Mouse (Mus musculus) cerebellum, postnatal 14 days (tissue): ENCODE measurements around the gene Sumf1.

Experiments
- DNase-seq, 2 experiments: peaks; one replicate each; pipeline ENCODE4 v3.0.0; 2021; ENCODE audit warnings: mixed read lengths in 2 of 2

The Sumf1 gene

DNA sequence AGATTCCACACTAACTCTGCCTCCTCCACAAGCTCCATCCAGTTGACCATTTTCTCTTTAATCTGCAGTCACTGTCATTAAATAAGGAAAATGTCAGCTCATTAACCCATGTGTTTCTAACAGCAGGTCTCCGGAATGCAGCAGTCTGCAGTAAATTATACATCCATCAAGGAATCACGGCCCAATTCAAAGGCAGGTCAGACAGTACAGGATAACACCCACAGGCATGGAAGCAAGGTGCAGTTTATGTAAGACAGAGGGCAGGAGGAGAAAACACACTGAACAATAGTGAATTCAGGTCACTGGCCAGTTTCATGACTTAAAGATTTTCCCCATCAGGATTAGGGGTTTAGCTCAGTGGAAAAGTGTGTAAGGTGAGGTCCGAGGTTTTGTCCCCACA lies 40.1 kb downstream of the Sumf1 start:
- no peak for DNase-seq

DNA sequence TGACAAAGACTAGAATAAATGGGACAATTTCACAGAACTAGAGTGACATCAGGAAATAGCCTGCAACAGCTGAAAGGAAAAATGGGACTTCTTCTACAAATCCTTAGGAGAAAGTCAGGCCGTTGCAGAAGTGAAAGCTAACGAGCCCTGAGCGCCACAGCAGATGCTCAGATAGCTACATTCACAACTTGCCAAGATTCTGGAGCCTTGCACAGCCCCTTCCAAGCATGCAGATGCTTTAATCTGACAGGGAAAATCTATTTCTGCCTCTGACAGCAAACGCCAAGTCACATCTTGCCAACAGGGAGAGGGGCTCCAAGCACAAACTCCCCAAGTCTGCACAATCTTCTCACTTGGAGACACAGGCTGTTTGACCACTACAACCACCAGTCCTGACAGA lies 42.6 kb downstream of the Sumf1 start:
- DNase-seq = peak; percentile 5 to 17

DNA sequence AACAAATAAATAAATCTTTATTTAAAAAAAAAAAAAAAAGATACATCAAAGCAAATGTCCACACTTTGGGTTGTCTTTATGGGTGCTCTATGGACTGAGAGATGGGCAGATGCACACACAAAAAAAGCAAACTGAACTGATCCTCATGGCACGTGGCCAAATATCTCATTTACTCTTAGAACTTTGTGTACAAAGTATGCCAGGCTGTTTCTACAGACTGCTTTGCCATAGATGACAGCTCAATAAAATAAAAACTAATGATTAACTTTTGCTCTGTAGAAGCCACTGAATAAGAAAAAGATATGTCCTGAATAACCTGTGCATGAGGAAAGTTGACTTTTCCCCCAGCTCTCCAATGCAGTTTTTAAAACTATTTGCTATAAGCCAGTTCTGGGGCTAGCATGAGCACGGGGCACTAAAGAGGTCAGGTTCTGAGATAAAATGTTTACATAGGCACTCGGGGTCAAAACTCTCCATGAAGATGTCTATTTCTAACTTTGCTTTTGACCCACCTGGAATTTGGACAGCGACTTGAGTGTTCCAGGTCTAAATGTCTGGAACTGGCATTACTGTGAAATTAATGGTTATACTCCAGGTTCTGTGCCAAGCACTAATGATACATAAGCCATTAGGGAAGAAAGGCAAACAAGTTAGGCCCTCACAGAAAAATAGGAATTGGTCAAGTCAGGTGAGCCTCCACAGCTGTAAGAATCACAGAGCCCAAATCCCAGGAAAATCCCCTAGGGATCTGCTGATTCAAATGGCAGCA lies 44.5 kb downstream of the Sumf1 start:
- no peak for DNase-seq

- no peak for DNase-seq
Measured at GRCm38 (mm10) chr6:108137031-108137430, 48.4 kb downstream of the Sumf1 start.

GRCm38 (mm10) chr6:108136286-108136685 lies 49.1 kb downstream of the Sumf1 start:
- no peak for DNase-seq

GRCm38 (mm10) chr6:108132268-108132935 lies 53.0 kb downstream of the Sumf1 start:
- DNase-seq = no peak

DNA sequence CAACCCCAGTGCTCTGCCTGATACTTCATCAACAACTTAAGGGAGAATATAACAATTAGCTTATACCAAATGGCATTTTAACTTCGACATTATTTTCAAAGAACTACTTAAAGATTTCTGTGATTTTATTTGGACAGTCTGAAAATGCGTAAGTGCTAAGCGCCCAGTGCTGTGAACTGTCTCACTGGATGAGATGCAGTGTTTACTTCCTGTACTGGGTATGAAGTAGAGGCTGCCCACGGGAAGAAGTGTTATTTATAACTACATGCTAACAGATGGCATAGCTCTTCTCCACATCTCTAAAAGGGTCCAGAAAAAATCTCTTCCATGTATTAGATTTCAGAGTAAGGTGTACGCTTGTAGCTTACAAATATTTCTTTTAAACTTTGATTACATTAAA lies 54.7 kb downstream of the Sumf1 start:
- DNase-seq = no peak

DNA sequence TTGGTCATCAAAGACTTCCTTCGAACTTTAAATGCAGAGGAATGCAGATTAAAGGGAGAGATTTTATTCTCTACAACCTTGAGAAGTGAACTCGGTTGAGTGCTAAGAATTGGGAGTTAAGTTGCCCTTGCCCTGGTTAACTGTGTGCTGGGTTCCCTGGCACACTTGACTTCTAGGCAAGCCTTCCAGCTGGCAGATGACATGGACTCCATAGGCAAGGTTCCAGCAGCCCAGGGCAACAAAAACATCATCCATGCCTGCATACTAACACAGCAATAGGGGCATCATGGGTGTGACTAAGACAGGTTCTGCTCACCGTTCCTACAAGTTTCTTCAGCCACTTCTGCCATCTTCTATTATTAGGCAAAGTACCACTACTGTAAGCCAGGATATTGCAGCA lies 58.8 kb downstream of the Sumf1 start:
- DNase-seq = peak; percentile 34 to 41

- DNase-seq = no peak
Measured at GRCm38 (mm10) chr6:108125474-108125873, 59.9 kb downstream of the Sumf1 start.

- no peak for DNase-seq
Measured at GRCm38 (mm10) chr6:108117881-108118280, 67.5 kb downstream of the Sumf1 start.

DNA sequence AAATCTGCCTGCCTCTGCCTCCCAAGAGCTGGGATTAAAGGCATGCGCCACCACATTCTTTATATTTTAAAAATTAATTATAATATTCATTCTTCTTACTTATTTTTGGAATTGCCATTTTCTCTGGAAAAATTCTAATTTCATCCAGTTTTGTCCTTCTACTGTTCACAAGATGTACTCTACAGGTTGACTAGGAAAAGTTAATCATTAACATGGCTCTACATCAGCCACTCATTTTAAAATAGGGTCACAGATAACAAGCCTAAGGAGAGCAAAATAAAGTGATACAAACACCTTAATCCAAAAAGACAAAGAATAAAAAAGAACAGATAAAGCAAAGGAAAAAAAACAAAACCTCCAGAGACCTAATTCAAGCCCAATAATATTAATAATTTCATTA lies 70.4 kb downstream of the Sumf1 start:
- DNase-seq = no peak

DNA sequence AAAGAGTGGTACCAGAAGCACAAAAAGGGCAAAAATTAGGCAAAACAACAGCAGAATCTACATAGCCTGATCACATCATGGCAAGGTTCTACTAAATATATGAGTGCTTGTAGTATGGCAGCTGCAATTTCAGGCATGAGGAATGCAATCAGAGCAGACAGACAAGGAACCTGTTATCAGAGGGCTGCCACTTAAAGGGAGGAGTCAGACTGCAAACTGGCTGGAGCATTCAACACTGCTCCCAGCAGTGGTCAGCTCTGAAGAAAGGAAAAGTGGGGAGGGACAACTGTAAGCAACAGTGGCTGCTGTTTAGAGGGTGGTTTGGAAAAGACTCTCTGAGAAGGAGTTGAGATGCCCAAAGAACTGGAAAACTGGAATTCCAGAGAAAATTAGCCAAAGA lies 73.7 kb downstream of the Sumf1 start:
- no peak for DNase-seq

DNA sequence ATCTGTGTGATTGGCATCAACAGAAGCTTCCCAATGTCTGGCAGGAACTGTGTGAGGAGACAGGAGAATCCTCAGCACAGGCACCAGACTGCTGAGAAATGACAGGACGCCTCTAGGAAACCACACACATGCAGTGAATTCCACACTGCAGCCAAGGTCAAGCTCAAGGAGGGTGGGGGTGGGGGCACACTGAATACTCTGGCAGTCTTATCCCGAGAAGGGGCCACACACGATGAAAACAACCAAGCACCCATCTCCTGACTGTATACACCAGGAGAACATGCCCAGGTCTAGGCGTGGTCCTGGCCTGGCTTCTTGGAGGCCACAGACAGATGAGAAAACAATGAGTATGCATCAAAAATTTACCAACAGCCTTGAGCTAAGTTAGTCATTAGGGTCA lies 75.0 kb downstream of the Sumf1 start:
- no peak for DNase-seq

DNA sequence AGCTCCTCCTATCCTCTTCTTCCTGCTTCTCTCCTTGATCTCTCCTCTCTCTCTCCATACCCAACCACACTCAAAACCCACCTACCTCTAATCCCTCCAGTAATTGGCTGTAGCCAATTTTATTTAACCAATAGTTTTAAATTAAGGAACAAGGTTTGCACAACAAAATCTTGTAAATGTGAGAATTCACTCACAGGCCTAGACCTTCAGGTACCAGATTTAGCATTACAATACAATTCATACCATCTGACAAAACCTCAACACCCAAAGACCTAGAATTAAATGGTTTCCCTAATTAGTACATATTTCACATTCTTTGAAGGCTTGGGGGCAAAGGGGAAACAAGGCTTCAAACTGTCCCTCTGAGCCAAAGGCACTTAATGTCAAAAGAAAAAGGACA lies 78.0 kb downstream of the Sumf1 start:
- no peak for DNase-seq

GRCm38 (mm10) chr6:108101936-108102830 lies 83.2 kb downstream of the Sumf1 start:
- no peak for DNase-seq

DNA sequence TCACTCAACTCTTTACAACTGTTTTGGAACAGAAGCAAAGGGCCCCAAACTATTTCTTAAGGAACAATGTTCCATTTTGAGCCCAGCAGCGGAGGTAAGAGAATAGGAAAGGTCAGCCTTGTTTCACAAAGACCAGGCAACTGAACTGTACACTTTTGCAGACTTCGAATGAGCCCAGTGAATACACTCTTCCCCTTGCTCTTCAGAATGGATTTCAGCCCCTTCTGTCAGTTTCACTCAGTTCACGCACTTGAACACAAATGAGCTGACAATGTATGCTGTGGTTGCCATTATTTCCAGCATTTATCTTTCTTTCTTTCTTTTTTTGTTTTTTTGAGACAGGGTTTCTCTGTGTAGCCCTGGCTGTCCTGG lies 86.5 kb downstream of the Sumf1 start:
- DNase-seq = no peak

DNA sequence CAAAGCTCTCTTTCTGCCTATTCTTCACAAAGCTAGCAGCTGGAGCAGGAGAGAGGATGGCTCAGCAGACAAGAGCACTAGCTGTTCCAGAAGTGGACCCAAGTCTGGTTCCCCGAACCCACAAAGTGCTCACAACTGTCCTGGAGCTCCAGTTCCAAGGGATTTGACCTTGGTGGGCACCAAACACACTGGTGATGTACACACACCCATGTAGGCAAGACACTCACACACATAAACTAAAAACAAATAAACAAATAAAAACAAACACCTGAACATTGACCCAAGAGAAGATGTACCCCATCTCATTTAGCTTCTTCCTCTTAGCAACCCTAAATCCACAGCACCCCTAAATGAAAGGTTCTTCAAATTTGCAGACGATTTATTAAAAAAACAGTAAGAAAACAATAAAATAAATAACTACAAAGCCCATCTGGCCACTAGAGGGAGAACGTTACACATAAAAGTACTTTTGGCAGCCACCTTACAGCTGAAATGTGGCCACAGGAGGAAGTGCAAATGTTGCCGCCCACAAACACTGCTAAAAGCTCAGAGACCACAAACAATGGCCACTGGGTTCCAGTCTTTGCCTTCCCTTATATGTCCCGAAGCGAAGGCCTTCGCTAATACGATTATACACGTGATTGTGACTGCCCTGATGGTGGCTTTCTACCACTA lies 87.1 kb downstream of the Sumf1 start:
- DNase-seq = peak; percentile 70 to 73

- no peak for DNase-seq
Measured at GRCm38 (mm10) chr6:108095445-108095844, 89.9 kb downstream of the Sumf1 start.

GRCm38 (mm10) chr6:108093449-108093848 lies 91.9 kb downstream of the Sumf1 start:
- DNase-seq = no peak

GRCm38 (mm10) chr6:108092646-108093045 lies 92.7 kb downstream of the Sumf1 start:
- DNase-seq = no peak

- DNase-seq = no peak
Measured at GRCm38 (mm10) chr6:108091296-108091695, 94.1 kb downstream of the Sumf1 start.

DNA sequence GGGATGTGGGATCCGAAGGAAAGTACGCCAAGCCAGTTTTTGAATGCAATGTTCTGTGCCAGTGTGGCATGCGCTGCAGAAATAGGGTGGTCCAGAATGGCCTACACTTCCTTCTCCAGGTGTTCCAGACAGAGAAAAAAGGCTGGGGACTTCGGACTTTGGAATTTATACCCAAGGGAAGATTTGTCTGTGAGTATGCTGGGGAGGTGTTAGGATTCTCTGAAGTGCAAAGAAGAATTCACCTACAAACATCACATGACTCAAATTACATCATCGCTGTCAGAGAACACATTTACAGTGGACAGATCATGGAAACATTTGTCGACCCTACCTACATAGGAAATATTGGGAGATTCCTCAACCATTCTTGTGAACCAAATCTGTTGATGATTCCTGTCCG lies 109.5 kb downstream of the Sumf1 start:
- DNase-seq = no peak

- DNase-seq = no peak
Measured at GRCm38 (mm10) chr6:108074624-108075023, 110.8 kb downstream of the Sumf1 start.
